Mouse (Mus musculus) kidney, embryonic 16.5 days (tissue): ENCODE results near the gene Kcnd3. TPM values are rescaled to one million over a fixed set of nuclear protein-coding genes. Genes with fewer than 3 reads are reported as not detected.

Source experiments
- ATAC-seq: fragments of 200-750 bp; cut with Nextera tagmentation; 2 replicates; pipeline ENCODE4 v1.8.0; 2017; ENCODE audit warnings: moderate TSS enrichment; ENCODE audit not compliant: low FRiP score, low TSS enrichment
- H3K27ac ChIP-seq: fragments of 300-500 bp; sonication (generic); 2 replicates; pipeline ENCODE4 v1.5.1; 2014; ENCODE audit warnings: low read length
- H3K27me3 ChIP-seq: fragments of 300-500 bp; sonication (generic); 2 replicates; pipeline ENCODE4 v1.6.1; 2014; ENCODE audit warnings: low read length, control low read depth, mixed read lengths; ENCODE audit not compliant: insufficient read depth
- H3K36me3 ChIP-seq: fragments of 300-500 bp; sonication (generic); 2 replicates; pipeline ENCODE4 v1.6.1; 2014; ENCODE audit warnings: low read length, control low read depth, mixed read lengths; ENCODE audit not compliant: insufficient read depth
- H3K4me1 ChIP-seq: fragments of 300-500 bp; sonication (generic); 2 replicates; pipeline ENCODE4 v1.6.1; 2014; ENCODE audit warnings: low read length, control low read depth, mixed read lengths; ENCODE audit not compliant: insufficient read depth
- H3K4me2 ChIP-seq: fragments of 300-500 bp; sonication (generic); replicated peaks from 2 replicates; pipeline ENCODE4 v1.6.1; 2014; ENCODE audit warnings: low read depth, low read length
- H3K4me3 ChIP-seq: fragments of 300-500 bp; sonication (generic); 2 replicates; pipeline ENCODE4 v1.5.1; 2014; ENCODE audit warnings: mild to moderate bottlenecking, low read length
- H3K9ac ChIP-seq: fragments of 300-500 bp; sonication (generic); replicated peaks from 2 replicates; pipeline ENCODE4 v1.6.1; 2014; ENCODE audit warnings: low read length
- H3K9me3 ChIP-seq: fragments of 300-500 bp; sonication (generic); 2 replicates; pipeline ENCODE4 v1.6.1; 2016; ENCODE audit warnings: low read length, control low read depth
- WGBS: fragments of 180-500 bp; shearing (Covaris S2); extraction: QIAGEN DNeasy Blood & Tissue Kit; methylation state at CpG from one replicate; pipeline ENCODE4 v1.1.7; 2014; 5-methylcytosine and 5-hydroxymethylcytosine counted together
- polyA plus RNA-seq: library from polyadenylated mRNA; unstranded; fragments of >200 nt; fragmentation: Nextera tagmentation; extraction: Ambion mirVana; gene quantifications from 2 replicates; pipeline ENCODE4 v1.2.1, GENCODE M21; 2015

Gene Kcnd3
- polyA plus RNA-seq, 1 experiment from 2014 or later, result 2.7 TPM

DNA sequence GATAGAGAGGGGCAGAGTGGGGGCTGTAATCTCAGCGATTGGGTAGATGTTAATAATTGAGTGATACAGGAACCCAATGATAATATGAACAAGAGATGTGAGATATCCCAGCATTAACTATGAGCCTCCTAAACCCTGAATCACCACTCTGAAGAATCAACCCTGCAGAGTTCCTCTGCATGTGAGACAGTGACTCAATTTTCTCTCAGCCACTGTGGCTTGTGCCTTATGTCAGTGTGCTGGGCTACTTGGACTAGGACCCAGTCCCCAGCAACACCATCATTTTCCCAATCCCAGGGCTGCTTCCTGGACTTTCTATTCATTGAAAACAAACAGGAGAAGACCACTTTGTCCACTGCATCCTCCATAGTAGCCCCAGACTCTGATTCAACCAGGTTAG is 139.6 kb downstream of the Kcnd3 start:
- no peak for ATAC-seq
- H3K27me3 ChIP-seq, result no peaks in the 10 kb centered on the region
- H3K9ac ChIP-seq, result no peak overlapping the region
- H3K4me2 ChIP-seq, result no peak overlapping the region
- no peak overlapping the region for H3K4me3 ChIP-seq
- WGBS, result 93% methylated on average over 1 of the region's 1 CpGs
- H3K4me1 ChIP-seq, result no peaks in the 10 kb centered on the region
- H3K9me3 ChIP-seq, result no peaks in the 10 kb centered on the region
- no peak overlapping the region for H3K27ac ChIP-seq
- H3K36me3 ChIP-seq, result no peaks in the 10 kb centered on the region

DNA sequence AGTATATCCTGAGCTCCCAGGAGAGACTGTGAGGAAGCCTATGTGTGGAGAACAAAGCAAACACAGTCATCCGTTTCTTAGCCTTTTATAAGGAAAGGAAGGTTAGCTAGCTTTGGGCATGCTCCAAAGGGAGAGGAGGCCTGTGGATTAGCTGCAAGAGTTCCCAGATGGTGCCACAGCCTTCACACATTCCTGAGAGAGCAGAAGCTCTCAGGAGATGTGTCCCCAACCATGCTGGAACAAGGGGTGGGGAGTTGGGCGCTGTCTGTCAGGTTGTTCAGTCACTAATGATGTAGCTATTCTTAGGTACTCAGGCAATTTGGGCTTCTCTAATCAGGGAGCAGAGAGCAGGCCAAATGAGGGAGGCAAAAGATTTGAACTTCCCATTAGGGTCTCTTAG is 140.1 kb downstream of the Kcnd3 start:
- H3K9ac ChIP-seq, result no peak overlapping the region
- H3K4me3 ChIP-seq, result no peak overlapping the region
- H3K9me3 ChIP-seq, result no peaks in the 10 kb centered on the region
- WGBS, result 58% methylated on average over 2 of the region's 2 CpGs
- H3K36me3 ChIP-seq, result no peaks in the 10 kb centered on the region
- no peak overlapping the region for H3K27ac ChIP-seq
- no peak overlapping the region for H3K4me2 ChIP-seq
- no peaks in the 10 kb centered on the region for H3K4me1 ChIP-seq
- no peaks in the 10 kb centered on the region for H3K27me3 ChIP-seq
- ATAC-seq, result no peak

DNA sequence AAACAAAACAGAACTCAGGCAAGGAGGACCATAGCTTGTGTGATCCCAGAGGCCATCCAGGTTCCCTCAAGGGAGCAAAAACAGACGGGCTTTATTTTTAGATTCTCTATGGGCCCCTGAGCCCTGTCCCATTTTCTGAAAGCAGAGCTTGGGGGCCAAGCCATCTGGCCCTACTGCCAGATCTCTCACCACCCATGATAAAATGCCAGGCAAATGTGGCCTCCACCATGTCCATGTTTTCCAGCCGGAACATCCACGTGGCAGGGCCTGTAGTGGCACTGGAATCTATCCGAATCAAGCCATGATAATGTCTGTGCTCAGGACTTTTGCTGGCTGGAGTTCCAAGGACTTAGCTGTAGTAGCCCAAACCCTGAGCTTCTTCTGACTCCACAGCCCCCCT is 148.4 kb downstream of the Kcnd3 start:
- H3K4me1 ChIP-seq, result no peaks in the 10 kb centered on the region
- H3K9me3 ChIP-seq, result no peaks in the 10 kb centered on the region
- H3K9ac ChIP-seq, result no peak overlapping the region
- H3K36me3 ChIP-seq, result no peaks in the 10 kb centered on the region
- no peak for ATAC-seq
- H3K4me3 ChIP-seq, result no peak overlapping the region
- 88% methylated on average over 4 of the region's 4 CpGs for WGBS
- no peak overlapping the region for H3K27ac ChIP-seq
- no peak overlapping the region for H3K4me2 ChIP-seq
- no peaks in the 10 kb centered on the region for H3K27me3 ChIP-seq

DNA sequence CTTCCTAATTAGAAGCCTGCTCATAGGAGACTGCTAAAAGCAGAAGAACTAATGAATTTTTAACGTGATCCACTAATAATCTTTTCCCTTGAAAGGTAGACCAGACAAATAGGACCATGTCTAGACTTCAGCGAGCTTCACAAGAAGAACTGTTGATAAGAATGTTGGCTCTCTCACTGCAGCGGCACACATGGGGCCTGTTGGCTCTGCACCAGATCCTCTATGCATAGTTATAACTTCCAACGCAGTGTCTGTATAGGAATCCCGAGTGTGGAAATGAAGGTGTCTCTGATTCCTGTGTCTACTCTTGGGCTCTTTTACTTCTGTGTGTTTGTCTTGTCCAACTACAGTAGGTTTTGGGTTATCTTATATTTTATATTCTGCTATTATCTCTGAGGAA is 150.8 kb downstream of the Kcnd3 start:
- Histone ChIP-seq H3K9ac (no peak overlapping the region), H3K27me3 (no peaks in the 10 kb centered on the region), H3K36me3 (no peaks in the 10 kb centered on the region), H3K4me2 (no peak overlapping the region), H3K9me3 (no peaks in the 10 kb centered on the region), H3K4me3 (no peak overlapping the region), H3K4me1 (no peaks in the 10 kb centered on the region), H3K27ac (no peak overlapping the region)
- ATAC-seq, result no peak
- 94% methylated on average over 5 of the region's 5 CpGs for WGBS

DNA sequence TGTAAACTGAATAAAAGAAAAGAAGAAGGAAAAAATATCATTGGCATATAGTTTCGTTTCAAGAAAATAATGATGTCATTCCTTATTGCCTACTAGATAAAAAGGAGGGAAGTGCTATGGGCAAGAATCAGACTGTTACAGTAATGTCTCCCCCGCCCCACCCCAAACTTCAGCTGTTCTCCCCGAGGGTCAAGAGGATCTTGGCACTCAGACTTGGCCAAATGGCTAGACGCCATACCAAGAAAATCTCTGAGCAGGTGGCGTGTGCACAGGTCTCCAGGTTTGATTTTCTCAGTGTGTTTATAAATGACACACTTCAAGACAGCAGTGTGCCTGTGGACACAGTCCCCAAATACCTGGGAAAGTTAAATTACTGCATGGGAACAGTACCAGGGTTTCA is 153.6 kb downstream of the Kcnd3 start:
- Histone ChIP-seq H3K27ac (no peak overlapping the region), H3K9me3 (no peaks in the 10 kb centered on the region), H3K4me2 (no peak overlapping the region), H3K4me1 (no peaks in the 10 kb centered on the region), H3K9ac (no peak overlapping the region), H3K27me3 (no peaks in the 10 kb centered on the region), H3K36me3 (no peaks in the 10 kb centered on the region), H3K4me3 (no peak overlapping the region)
- no peak for ATAC-seq
- 81% methylated on average over 5 of the region's 5 CpGs for WGBS

DNA sequence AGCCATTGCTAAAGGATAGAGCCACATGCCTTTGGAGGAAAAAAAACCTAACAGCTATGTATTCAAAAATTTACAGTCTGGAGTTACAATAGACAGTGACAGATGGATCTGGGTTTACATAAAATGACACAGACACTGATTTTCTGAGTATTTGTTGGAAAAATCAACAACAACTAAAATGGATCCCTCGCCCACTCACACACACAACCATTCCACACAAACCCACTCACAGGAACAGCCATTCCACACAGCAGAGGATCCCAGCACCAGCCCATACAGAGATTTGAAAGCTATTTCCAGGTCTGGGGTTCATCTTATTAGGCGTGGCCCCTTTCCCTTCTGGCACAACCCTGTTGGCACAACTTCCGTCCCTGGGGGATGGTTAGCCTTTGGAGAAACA is 156.7 kb downstream of the Kcnd3 start:
- no peak overlapping the region for H3K9ac ChIP-seq
- H3K27me3 ChIP-seq, result no peaks in the 10 kb centered on the region
- no peak for ATAC-seq
- H3K4me2 ChIP-seq, result no peak overlapping the region
- H3K9me3 ChIP-seq, result no peaks in the 10 kb centered on the region
- no peaks in the 10 kb centered on the region for H3K4me1 ChIP-seq
- H3K36me3 ChIP-seq, result no peaks in the 10 kb centered on the region
- WGBS, result 84% methylated on average over 3 of the region's 3 CpGs
- no peak overlapping the region for H3K4me3 ChIP-seq
- no peak overlapping the region for H3K27ac ChIP-seq

DNA sequence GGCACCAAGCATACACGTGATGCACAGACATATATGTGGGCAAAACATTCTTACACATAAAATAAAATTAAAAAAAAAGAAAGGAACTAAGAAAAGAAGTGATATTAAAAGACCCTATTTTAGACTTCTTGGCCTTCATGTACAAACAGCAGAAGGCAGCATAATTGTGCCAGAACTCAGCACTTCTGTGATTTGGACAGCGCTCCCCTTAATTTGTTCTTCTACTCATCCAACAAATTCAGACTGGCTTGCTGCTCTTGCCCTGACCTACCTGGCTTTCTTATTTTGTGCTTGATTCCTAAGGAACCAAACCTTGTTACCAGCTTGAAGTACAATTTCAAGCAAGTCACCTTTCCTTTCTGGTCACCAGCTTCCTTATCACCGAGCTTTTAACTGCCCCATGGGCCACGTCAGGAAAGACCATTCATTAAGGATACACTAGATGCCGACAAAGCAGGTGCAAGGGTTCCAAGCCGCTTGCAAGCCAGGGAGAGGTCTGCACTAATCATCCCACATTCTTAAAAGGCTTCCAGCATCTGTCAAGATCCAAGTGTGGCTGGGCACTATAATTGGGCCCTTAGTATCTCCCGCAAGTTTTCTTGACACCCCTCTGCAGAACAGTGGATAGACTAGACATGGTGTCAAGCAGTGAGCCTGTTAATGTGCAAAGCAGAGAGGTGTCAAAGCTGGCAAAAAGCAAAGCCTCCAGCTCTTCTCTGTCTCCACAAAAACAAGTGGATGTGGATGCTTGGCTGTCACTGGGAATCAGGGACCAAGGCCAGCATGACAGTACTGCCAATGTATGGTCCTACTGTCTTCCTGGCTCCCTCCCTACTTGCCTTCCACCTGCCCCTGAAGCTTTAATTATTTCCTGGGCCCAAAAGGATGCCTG is 159.6 kb downstream of the Kcnd3 start:
- no peak overlapping the region for H3K9ac ChIP-seq
- no peaks in the 10 kb centered on the region for H3K4me1 ChIP-seq
- no peaks in the 10 kb centered on the region for H3K27me3 ChIP-seq
- no peak overlapping the region for H3K4me3 ChIP-seq
- 82% methylated on average over 7 of the region's 7 CpGs for WGBS
- H3K9me3 ChIP-seq, result no peaks in the 10 kb centered on the region
- H3K27ac ChIP-seq, result no peak overlapping the region
- no peak for ATAC-seq
- no peaks in the 10 kb centered on the region for H3K36me3 ChIP-seq
- H3K4me2 ChIP-seq, result no peak overlapping the region

DNA sequence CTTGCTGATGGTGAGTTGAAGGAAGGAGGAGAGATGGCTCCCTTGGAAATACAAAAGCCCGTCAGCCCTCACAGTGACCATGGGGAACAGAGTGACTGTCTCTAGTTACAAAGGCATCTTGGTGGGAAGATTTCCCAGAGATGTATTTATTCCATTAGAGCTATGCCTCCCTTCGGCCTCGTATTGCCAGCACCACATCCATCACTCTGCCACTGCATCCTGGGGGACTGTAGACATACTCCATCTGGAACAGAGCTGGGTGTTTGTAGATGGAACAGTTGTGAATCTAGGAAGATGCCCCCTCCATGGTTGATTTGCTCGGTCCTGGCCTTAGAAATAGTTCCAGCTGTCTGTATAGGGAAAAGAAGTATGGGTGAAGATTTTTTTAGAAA is 160.3 kb downstream of the Kcnd3 start:
- H3K27me3 ChIP-seq, result no peaks in the 10 kb centered on the region
- no peak overlapping the region for H3K9ac ChIP-seq
- no peaks in the 10 kb centered on the region for H3K9me3 ChIP-seq
- no peak overlapping the region for H3K27ac ChIP-seq
- no peak overlapping the region for H3K4me2 ChIP-seq
- WGBS, result 29% methylated on average over 4 of the region's 4 CpGs
- H3K36me3 ChIP-seq, result no peaks in the 10 kb centered on the region
- H3K4me3 ChIP-seq, result no peak overlapping the region
- no peaks in the 10 kb centered on the region for H3K4me1 ChIP-seq
- no peak for ATAC-seq

DNA sequence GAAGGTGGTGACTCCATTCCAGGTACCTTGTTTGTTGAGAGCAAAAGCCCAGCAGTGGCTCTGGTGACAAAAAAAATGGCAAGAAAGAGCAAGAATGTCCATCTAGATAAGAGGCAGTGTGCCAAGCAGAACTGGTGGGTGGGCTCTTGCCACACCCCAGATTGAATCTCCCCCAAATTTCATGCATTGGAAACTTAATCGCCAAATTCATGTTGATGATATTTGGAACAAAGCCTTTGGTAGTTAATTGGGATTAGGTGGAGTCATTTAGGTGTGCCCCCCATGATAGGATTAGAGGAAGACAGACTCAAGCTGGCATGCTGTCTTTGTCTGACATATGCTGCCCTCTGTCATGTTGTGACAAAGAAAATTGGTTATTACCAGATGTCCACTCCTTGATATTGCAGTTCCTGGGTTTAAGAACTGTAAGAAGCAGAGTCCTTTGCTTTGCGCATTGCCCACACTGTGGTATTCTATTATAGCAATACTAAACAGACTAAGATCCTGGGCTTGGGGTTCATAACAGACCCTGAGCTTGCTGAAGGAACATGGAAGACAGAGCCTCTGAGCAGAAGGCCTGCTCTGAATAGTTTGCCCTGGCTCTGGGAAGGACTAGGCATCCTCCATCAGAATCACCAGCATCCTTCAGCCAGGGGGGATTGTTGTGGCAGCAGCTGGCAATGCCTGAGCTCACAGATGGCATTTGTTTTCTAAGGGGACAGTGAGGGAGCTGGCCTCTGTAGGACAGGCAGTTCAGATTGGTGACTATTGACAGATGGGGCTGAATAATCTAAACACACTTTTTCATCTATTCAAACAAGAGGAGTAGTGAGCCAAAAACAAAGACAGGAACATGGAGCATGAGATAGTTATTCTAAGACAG is 165.0 kb downstream of the Kcnd3 start:
- Histone ChIP-seq H3K4me1 (no peaks in the 10 kb centered on the region), H3K27ac (no peak overlapping the region), H3K4me3 (no peak overlapping the region), H3K9me3 (no peaks in the 10 kb centered on the region), H3K36me3 (no peaks in the 10 kb centered on the region), H3K27me3 (no peaks in the 10 kb centered on the region), H3K4me2 (no peak overlapping the region), H3K9ac (no peak overlapping the region)
- ATAC-seq, result no peak
- WGBS, result 86% methylated on average over 2 of the region's 2 CpGs

DNA sequence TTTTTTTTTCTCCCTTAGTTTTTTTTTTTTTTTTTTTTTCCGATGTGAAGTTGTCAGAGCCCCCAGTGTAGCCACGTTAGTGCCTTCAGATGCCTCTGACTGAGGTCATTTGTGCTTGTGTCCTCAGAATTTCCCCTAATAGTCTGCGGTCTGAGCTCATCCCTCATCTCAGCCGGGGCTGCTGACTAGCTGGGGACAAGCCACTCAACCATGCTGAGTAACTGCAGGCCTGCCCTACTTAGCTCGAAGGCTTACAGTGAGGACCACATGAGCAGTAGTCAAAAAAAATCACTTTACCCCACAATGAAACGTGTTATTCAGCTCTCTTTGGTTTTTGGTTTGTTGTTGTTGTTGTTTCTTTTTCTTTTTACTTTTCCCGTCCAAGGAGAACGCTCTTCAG is 169.0 kb downstream of the Kcnd3 start:
- Histone ChIP-seq H3K4me1 (no peaks in the 10 kb centered on the region), H3K4me3 (no peak overlapping the region), H3K4me2 (no peak overlapping the region), H3K36me3 (no peaks in the 10 kb centered on the region), H3K9me3 (no peaks in the 10 kb centered on the region), H3K27me3 (no peaks in the 10 kb centered on the region), H3K27ac (no peak overlapping the region), H3K9ac (no peak overlapping the region)
- WGBS, result 72% methylated on average over 8 of the region's 8 CpGs
- ATAC-seq, result no peak
